Mouse (Mus musculus): ENCODE measurements around the gene Hivep3.

The Hivep3 gene

GRCm38 (mm10) chr4:119814185-119815132 is 80.9 kb downstream of the Hivep3 start:
- intact Hi-C loops (cut with DNase I): no loop called here

- intact Hi-C loops (cut with DNase I): no loop called here
Measured at GRCm38 (mm10) chr4:119815133-119815792, 81.7 kb downstream of the Hivep3 start.

- intact Hi-C loops (cut with DNase I): no loop called here
Measured at GRCm38 (mm10) chr4:119815793-119816161, 82.2 kb downstream of the Hivep3 start.

GRCm38 (mm10) chr4:119816620-119817356 is 83.2 kb downstream of the Hivep3 start:
- intact Hi-C loops (cut with DNase I): no loop called here

- intact Hi-C loops (cut with DNase I): no loop called here
Measured at GRCm38 (mm10) chr4:119825956-119826355, 92.4 kb downstream of the Hivep3 start.

GRCm38 (mm10) chr4:119828386-119828785 is 94.8 kb downstream of the Hivep3 start:
- intact Hi-C loops (cut with DNase I): no loop called here

- intact Hi-C loops (cut with DNase I): no loop called here
Measured at GRCm38 (mm10) chr4:119828996-119829395, 95.4 kb downstream of the Hivep3 start.

GRCm38 (mm10) chr4:119833333-119833732 is 99.7 kb downstream of the Hivep3 start:
- intact Hi-C loops (cut with DNase I): no loop called here

- intact Hi-C loops (cut with DNase I): no loop called here
Measured at GRCm38 (mm10) chr4:119833884-119834283, 100.3 kb downstream of the Hivep3 start.

- intact Hi-C loops (cut with DNase I): no loop called here
Measured at GRCm38 (mm10) chr4:119836181-119836580, 102.6 kb downstream of the Hivep3 start.

- intact Hi-C loops (cut with DNase I): no loop called here
Measured at GRCm38 (mm10) chr4:119837505-119838065, 104.0 kb downstream of the Hivep3 start.

GRCm38 (mm10) chr4:119838308-119838707 is 104.7 kb downstream of the Hivep3 start:
- intact Hi-C loops (cut with DNase I): no loop called here

- intact Hi-C loops (cut with DNase I): no loop called here
Measured at GRCm38 (mm10) chr4:119843294-119843693, 109.7 kb downstream of the Hivep3 start.

- intact Hi-C loops (cut with DNase I): no loop called here
Measured at GRCm38 (mm10) chr4:119844267-119844666, 110.7 kb downstream of the Hivep3 start.

GRCm38 (mm10) chr4:119845596-119846161 is 112.1 kb downstream of the Hivep3 start:
- intact Hi-C loops (cut with DNase I): no loop called here

GRCm38 (mm10) chr4:119852483-119852882 is 118.9 kb downstream of the Hivep3 start:
- intact Hi-C loops (cut with DNase I): no loop called here

GRCm38 (mm10) chr4:119854307-119855144 is 120.9 kb downstream of the Hivep3 start:
- intact Hi-C loops (cut with DNase I): no loop called here

- intact Hi-C loops (cut with DNase I): no loop called here
Measured at GRCm38 (mm10) chr4:119859454-119859853, 125.9 kb downstream of the Hivep3 start.

- intact Hi-C loops (cut with DNase I): no loop called here
Measured at GRCm38 (mm10) chr4:119861001-119861400, 127.4 kb downstream of the Hivep3 start.

- intact Hi-C loops (cut with DNase I): no loop called here
Measured at GRCm38 (mm10) chr4:119865827-119866455, 132.4 kb downstream of the Hivep3 start.
